23 mouse cellular contexts compared by ENCODE assay signal in genomic region chr1:77062468-77062867, GRCm38 (mm10).
"Had no signal": no experiment of that assay in that cellular context is flagged by ENCODE, and none has a peak within 500 bp of the region (broad histone marks: within the 10 kb centered on the region; RNA-seq: fewer than 3 reads in every experiment).

No protein-coding gene starts in this region.

- H3K9me3 ChIP-seq: limb, embryonic 10.5 days; limb, embryonic 13.5 days; liver, embryonic 12.5 days; liver, embryonic 15.5 days; lung, embryonic 15.5 days; midbrain, embryonic 10.5 days; neural tube, embryonic 12.5 days; neural tube, embryonic 15.5 days; stomach, embryonic 15.5 days had no signal

- H3K4me3 ChIP-seq: layer of hippocampus, adult 2 months; limb, embryonic 10.5 days; limb, embryonic 13.5 days; liver, embryonic 12.5 days; liver, embryonic 15.5 days; lung, embryonic 15.5 days; megakaryocyte, embryonic 14.5 days; midbrain, embryonic 10.5 days; neural tube, embryonic 12.5 days; neural tube, embryonic 15.5 days; stomach, embryonic 15.5 days had no signal

- DNase-seq: kidney, postnatal 25 days; layer of hippocampus, adult 9-11 months; liver; lung, adult 18-20 months; lung, postnatal 10 days; lung, postnatal 36 days; midbrain, embryonic 14.5 days; right cerebral cortex, adult 18-20 months; right cerebral cortex, postnatal 25 days; spleen, adult 18-20 months; thymus, postnatal 25 days had no signal

- H3K36me3 ChIP-seq: limb, embryonic 10.5 days; limb, embryonic 13.5 days; liver, embryonic 12.5 days; liver, embryonic 15.5 days; lung, embryonic 15.5 days; midbrain, embryonic 10.5 days; neural tube, embryonic 12.5 days; neural tube, embryonic 15.5 days; stomach, embryonic 15.5 days had no signal

- H3K27ac ChIP-seq: kidney, postnatal 0 days; layer of hippocampus, adult 2 months; limb, embryonic 10.5 days; limb, embryonic 13.5 days; liver, embryonic 12.5 days; liver, embryonic 15.5 days; lung, embryonic 15.5 days; midbrain, embryonic 10.5 days; neural tube, embryonic 12.5 days; neural tube, embryonic 15.5 days; stomach, embryonic 15.5 days had no signal

- H3K4me1 ChIP-seq: limb, embryonic 13.5 days; liver, embryonic 12.5 days; liver, embryonic 15.5 days; lung, embryonic 15.5 days; megakaryocyte, embryonic 14.5 days; midbrain, embryonic 10.5 days; neural tube, embryonic 12.5 days; neural tube, embryonic 15.5 days; stomach, embryonic 15.5 days had no signal

- H3K9ac ChIP-seq: limb, embryonic 13.5 days; liver, embryonic 12.5 days; liver, embryonic 15.5 days; lung, embryonic 15.5 days; neural tube, embryonic 12.5 days; neural tube, embryonic 15.5 days; stomach, embryonic 15.5 days had no signal

- H3K27me3 ChIP-seq: limb, embryonic 13.5 days; liver, embryonic 12.5 days; liver, embryonic 15.5 days; lung, embryonic 15.5 days; megakaryocyte, embryonic 14.5 days; neural tube, embryonic 12.5 days; neural tube, embryonic 15.5 days; stomach, embryonic 15.5 days had no signal

- ATAC-seq: liver, embryonic 12.5 days had no signal

- H3K4me2 ChIP-seq: limb, embryonic 13.5 days; liver, embryonic 12.5 days; liver, embryonic 15.5 days; lung, embryonic 15.5 days; neural tube, embryonic 12.5 days; neural tube, embryonic 15.5 days; stomach, embryonic 15.5 days had no signal
